Mouse (Mus musculus) olfactory bulb, adult 2 months (tissue): ENCODE data around the gene Slc39a9.

Source experiments
- CTCF ChIP-seq: fragments of 200-500 bp; IDR thresholded peaks from 2 replicates; pipeline ENCODE4 v1.5.1; 2012; ENCODE audit warnings: low read depth, mild to moderate bottlenecking, low read length, moderate library complexity; ENCODE audit not compliant: insufficient read depth
- POLR2A ChIP-seq: fragments of 200-500 bp; IDR thresholded peaks from 2 replicates; pipeline ENCODE4 v1.6.1; 2012; ENCODE audit warnings: mild to moderate bottlenecking, low read depth, low read length, moderate library complexity; ENCODE audit not compliant: insufficient read depth

- TF ChIP-seq POLR2A (no peak), CTCF (no peak)
Observed at GRCm38 (mm10) chr12:80598756-80599155, 44.9 kb upstream of the Slc39a9 start.
